Mouse (Mus musculus): ENCODE data around the gene Lce1b.

Gene Lce1b

GRCm38 (mm10) chr3:92656826-92657225 is at the start of gene Lce1b:
Gene Lce1b, minus strand, starts transcription at chr3:92656926.
- no peak for DNase-seq

- no peak for DNase-seq
These were observed 37.9 kb upstream of the Lce1b start for GRCm38 (mm10) chr3:92694613-92695012.

GRCm38 (mm10) chr3:92691688-92692087 is 35.0 kb upstream of the Lce1b start:
- DNase-seq = no peak

GRCm38 (mm10) chr3:92689154-92689553 is 32.4 kb upstream of the Lce1b start:
- peak; percentile 17 for DNase-seq

- DNase-seq = no peak
These were observed 30.4 kb upstream of the Lce1b start, which contains the start of gene Lce1d for GRCm38 (mm10) chr3:92687110-92687509. Gene Lce1d, minus strand, starts transcription at chr3:92687210.

GRCm38 (mm10) chr3:92678947-92679346 is 22.2 kb upstream of the Lce1b start, which contains the start of gene Lce1c:
Gene Lce1c, plus strand, starts transcription at chr3:92679247.
- no peak for DNase-seq

- DNase-seq = no peak
These were observed 13.5 kb upstream of the Lce1b start, which contains the start of gene Lce1a2 for GRCm38 (mm10) chr3:92670215-92670614. Gene Lce1a2, minus strand, starts transcription at chr3:92670315.

GRCm38 (mm10) chr3:92648207-92648606 is 8.5 kb downstream of the Lce1b start, which contains the start of gene Lce1a1:
Gene Lce1a1, minus strand, starts transcription at chr3:92648307.
- DNase-seq = no peak

- no peak for DNase-seq
These were observed 16.9 kb downstream of the Lce1b start for GRCm38 (mm10) chr3:92639854-92640253.

- DNase-seq = no peak
These were observed 18.1 kb downstream of the Lce1b start for GRCm38 (mm10) chr3:92638653-92638991.

- DNase-seq = no peak
These were observed 18.7 kb downstream of the Lce1b start for GRCm38 (mm10) chr3:92637745-92638652.

- no peak for DNase-seq
These were observed 35.2 kb downstream of the Lce1b start, which contains the start of gene Lce6a for GRCm38 (mm10) chr3:92621560-92621959. Gene Lce6a, minus strand, starts transcription at chr3:92621660.

GRCm38 (mm10) chr3:92609804-92610203 is 46.9 kb downstream of the Lce1b start:
- DNase-seq = no peak

GRCm38 (mm10) chr3:92607392-92607791 is 49.3 kb downstream of the Lce1b start, which contains the start of gene 2210017I01Rik:
Gene 2210017I01Rik, minus strand, starts transcription at chr3:92607492.
- no peak for DNase-seq

All from cerebellum, adult 11-12 months (tissue).